Mouse (Mus musculus): ENCODE data around the gene Vmn2r103.

Vmn2r103 gene

DNA sequence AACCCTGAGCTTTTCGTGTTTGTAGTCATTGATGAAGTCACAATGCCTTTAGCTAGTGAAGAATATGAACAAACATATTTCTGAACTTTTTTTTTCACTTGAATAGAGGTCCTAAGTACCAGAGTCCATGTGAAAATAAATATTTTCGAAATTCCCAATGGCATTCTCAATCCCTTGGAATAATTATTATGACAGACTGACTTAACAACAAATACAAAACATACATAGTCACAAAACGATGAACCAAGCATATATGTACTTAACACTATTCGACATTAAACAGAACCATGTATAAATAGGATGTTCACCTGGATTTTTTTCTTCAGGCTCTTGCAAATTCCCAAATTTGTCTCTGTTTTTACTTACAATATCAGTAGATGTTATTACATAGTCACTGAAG lies at the start of gene Vmn2r103:
Gene Vmn2r103, plus strand, starts transcription at position 301 of the 400 bp plus-strand sequence.
- no peak for DNase-seq

- DNase-seq, result no peak
Measured at GRCm38 (mm10) chr17:19778994-19779393, 5.8 kb downstream of the Vmn2r103 start.

DNA sequence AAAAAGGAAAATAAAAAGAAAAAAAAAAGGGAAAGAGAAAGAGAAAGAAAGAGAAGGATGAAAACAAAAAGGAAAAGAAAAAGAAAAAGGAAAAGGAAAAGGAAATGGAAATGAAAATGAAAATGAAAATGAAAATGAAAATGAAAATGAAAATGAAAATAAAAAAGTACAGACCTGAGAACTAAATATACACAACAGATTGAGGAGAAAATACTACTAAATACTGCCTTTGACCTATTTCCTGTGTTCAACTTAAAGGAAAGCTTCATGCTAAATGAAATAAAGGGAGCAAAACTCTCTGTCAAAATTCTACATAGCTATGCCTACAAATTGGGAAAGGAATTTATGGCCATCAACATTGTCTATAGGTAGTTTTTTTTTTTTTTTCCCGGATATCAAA lies 16.1 kb downstream of the Vmn2r103 start:
- no peak for DNase-seq

Measured in kidney, adult 11 months (tissue).